Mouse (Mus musculus): ENCODE data around the gene Tas1r3.
A peak's percentile ranks its signal among the peaks of the same experiment; 100 is the strongest.

Gene Tas1r3

GRCm38 (mm10) chr4:155863001-155863400, at the start of gene Tas1r3:
TSS of gene Tas1r3 (minus strand) at chr4:155863362.
- DNase-seq: no peak

- DNase-seq: no peak
Measured at GRCm38 (mm10) chr4:155908751-155909150, 45.6 kb upstream of the Tas1r3 start.

DNA sequence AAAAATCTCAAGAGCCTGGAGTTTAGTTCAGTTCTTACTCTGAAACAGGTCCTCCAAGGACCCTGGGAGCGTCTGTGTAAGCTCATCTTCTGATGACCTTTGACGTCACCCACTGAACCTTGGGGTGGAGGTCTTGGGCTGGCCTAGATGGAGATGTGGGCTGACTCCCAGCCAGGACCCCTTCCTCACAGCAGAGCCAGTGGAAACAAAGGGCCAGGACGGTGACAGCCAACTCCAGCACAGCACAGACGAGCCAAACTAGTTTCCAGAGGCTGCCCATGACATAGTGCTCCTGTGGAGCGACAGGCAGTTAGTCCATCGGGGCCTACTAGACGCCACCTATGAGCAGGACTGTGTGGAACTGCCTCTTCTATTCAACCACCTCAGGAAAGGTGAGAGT, 45.1 kb upstream of the Tas1r3 start:
- peak; percentile 1 for DNase-seq

DNA sequence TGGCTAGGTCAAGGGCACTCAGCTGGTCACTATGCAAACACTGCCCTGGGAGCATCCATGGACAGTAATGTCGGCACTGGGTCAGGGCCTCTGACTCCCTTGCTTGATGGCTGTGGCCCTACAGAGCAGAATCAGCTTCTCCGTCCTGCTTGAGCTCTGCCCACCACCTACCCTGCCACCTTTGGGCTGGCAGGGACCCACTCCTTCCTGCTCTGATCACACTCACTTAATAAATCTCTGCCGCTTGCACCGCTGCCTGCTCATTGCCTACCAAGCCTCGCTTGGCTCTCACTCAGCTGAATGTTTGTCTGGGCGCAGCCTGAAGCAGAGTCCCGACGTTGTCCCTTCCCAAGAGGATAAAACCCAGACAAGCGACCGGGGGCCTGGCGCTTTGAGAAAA, 43.8 kb upstream of the Tas1r3 start:
- peak; percentile 0 for DNase-seq

GRCm38 (mm10) chr4:155906125-155906524, 43.0 kb upstream of the Tas1r3 start:
- DNase-seq: no peak

DNA sequence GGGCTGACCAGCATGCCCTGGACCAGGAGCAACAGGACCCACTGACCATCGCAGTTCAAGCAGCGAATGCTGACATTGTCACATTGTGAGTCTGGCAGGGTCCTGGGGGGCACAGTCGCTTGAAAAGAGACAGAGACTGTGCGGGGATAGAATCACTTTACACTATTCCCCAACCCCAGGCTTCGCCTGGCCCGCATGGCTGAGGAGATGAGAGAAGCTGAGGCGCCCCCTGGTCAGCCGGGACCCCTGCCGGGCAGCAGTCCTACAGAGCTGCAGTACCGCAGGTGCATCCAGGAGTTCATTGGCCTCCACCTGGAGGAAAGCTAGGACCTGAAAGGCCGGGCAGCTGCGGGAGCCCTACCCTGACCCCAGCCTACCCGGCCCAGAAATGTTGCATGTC, 42.5 kb upstream of the Tas1r3 start:
- DNase-seq: no peak

GRCm38 (mm10) chr4:155904318-155905102, 41.3 kb upstream of the Tas1r3 start:
- no peak for DNase-seq

GRCm38 (mm10) chr4:155903246-155903645, 40.1 kb upstream of the Tas1r3 start:
- DNase-seq: peak; percentile 1

GRCm38 (mm10) chr4:155901205-155901604, 38.0 kb upstream of the Tas1r3 start:
- peak; percentile 33 for DNase-seq

DNA sequence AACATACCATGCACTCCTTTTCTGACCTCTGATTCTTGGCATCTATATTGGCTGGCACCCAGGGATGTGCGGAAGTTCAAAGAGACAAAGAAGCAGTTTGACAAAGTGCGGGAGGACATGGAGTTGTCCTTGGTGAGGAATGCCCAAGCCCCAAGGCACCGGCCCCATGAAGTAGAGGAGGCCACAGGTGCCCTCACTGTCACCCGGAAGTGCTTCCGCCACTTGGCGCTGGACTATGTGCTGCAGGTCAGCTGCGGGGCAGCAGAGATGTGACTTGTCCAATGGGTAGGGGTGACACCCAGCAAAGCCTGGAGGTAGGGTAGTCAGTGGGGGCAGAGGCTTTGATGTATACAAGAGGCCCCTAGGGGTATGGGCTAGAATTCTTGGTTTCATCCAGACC, 36.2 kb upstream of the Tas1r3 start:
- DNase-seq: no peak

DNA sequence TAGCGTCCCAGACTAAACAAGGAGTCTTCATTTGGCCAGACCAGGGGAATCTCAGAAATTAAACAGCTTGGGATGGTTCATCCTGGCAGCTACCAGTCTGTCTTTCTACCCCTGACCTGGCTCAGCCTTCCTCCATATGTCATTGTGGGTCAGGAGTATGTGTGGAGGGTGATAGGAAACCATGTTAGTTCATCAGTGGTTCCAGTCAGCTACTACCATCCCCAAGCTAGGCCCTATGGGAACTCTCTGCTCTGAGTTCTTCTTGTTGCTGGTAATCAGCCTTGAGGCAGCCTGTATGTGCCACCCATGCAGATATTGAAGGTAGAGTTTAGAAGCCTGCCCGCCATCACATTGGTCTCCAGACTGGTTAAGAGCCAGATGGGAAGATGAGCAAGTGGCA, 35.2 kb upstream of the Tas1r3 start:
- no peak for DNase-seq

DNA sequence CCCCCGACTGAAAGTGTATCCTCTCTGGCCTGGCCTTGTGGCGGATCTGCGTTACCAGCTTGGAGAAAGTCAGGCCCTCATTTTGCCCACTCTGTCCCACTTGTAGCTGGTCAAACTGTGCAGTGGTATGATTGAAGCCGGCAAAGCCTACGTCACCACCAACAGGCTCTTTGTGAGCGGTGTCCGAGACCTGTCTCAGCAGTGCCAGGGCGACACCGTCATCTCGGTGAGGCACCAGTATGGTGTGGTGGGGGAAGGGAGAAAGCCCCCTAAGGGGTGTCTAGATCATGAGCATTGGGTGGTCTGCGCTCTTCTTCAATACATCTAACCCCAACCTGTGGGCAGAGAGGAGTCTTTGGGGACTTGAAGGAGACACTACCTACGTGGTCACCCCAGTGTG, 33.3 kb upstream of the Tas1r3 start:
- no peak for DNase-seq

DNA sequence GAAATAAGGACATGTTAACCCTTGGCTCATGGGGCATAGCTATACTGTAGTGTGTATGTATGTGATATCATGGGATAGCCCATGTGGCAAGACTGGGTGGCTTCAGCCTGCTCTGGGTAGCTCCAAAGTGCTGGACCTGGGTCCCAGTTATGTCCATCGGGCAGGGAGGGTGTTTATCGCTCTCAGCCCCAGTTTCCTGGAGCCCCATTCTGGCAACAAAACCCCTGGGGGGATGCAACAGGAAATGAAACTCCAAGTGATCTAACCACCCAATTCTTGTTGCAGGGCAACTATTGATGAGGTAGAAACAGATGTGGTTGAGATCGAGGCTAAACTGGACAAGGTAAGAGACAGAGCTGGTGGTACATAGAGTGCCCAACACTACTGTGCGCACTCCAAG, 32.7 kb upstream of the Tas1r3 start:
- DNase-seq: no peak

GRCm38 (mm10) chr4:155895216-155895615, 32.1 kb upstream of the Tas1r3 start:
- DNase-seq: peak; percentile 80

DNA sequence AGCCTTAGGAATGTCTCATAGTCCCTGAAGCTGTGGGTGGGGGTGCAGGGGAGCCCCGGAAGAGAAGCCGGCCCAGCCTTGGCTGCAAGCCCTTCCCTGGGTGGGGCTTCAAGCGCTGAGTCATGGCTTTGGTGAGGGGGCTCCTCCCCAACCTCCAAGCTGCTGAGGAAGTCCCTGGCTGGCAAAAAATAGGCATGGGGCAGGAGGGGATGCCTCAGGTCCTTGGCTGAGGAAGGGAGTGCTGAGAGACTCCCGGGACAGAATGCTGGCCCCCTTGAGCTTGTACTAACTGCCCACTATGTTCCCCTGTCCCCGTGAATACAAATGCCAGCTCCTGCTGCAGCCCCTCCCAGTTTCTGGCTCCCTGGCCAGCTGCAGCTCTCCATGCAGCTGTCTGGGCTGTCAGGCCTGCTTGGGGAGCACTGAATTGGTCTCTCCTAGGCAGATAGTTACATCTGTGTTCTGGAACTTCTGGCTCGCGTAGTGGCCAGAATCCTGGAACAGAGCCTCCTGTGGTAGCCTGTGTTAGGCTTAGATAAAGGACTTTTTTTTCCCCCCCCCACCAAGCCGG, 31.2 kb upstream of the Tas1r3 start:
- peak; percentile 87 for DNase-seq

DNA sequence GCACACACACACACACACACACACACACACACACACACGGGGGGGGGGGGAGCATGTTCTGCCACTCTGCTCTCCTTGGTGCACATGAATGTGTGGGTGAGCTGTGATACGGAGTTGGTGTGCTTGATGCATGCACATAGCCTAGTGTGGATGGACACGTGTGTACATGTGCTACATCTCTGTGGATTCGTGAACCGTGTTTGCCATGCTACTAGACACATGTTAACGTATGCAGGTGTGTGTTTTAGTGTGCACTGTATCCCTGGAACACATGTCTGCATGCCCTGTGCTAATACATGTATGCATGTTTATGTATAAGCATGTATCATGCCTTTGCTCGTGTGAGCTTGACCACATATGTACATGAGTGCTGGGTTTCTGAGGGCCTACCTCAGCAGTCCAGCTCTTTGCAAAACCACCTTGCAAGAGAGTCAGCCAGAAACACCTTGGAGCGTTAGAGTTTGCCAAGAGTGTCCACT, 30.1 kb upstream of the Tas1r3 start:
- no peak for DNase-seq

GRCm38 (mm10) chr4:155892438-155893211, 29.5 kb upstream of the Tas1r3 start:
- no peak for DNase-seq

- DNase-seq: peak; percentile 87
Measured at GRCm38 (mm10) chr4:155892017-155892416, 28.9 kb upstream of the Tas1r3 start.

GRCm38 (mm10) chr4:155891551-155892001, 28.4 kb upstream of the Tas1r3 start, which contains the start of the genes Pusl1 and Acap3:
TSS of gene Pusl1 (minus strand) at chr4:155891781.
TSS of gene Acap3 (plus strand) at chr4:155891822.
- peak; percentile 96 for DNase-seq

DNA sequence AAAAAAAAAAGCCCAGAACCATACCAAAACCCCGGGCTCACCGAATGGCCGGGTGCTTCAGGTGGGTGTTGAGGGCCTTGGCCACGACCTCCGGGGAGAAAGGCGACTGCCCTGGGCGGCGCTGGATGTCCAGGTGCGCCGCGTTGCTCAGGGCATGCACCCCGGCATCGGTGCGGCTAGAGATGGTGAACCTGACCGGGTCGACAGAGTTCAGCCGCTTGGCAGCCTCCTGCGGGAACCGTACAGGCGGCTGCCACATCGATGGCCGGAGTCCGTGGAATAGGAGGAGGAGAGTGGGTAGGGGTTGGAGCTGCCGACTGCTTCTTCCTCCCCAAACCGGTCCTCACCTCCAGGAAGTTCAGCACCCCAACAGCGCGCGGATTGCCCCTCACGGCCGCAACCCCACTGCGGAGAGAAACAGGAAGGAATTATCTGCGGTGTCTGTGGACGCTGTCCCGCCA, 27.9 kb upstream of the Tas1r3 start:
- peak; percentile 39 for DNase-seq

DNA sequence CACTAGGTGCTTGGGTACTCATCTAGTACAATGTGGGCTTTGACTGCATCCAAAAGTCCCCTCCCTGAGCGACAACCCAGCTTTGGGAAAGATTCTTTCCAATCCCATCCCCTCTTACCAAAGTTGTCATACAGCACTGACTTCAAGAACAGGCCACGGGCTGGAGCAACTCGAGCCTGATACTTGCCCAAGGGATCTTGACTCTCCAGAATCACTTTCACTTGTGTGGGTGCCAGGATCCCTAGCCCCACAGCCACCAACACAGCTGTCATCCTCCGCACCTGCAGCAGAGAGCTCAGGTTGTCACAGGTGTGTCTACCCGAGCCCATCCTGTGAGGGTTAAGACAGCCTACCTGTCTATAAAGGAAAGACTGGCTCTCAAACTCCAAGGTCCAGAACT, 26.2 kb upstream of the Tas1r3 start:
- DNase-seq: no peak

- peak; percentile 0 for DNase-seq
Measured at GRCm38 (mm10) chr4:155888181-155888580, 25.0 kb upstream of the Tas1r3 start.

DNA sequence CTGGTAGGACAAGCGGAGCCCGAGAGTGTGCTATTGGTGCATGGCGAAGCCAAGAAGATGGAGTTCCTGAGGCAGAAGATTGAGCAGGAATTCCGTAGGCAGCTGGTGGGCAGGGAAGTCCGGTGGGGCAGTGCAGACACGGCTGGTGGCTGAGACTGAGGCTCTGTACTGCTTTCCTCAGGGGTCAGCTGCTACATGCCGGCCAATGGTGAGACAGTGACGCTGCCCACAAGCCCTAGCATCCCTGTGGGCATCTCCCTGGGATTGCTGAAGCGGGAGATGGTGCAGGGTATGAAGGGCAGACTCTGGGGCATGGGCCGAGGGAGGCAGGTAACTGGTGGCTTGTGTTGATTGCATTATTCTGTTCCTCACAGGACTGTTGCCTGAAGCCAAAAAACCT, 24.5 kb upstream of the Tas1r3 start:
- no peak for DNase-seq
